Mouse (Mus musculus) liver, postnatal 0 days (tissue): ENCODE results near the gene Tmem151b. TPM values are rescaled to one million over a fixed set of nuclear protein-coding genes. Genes with fewer than 3 reads are reported as not detected.
A peak's percentile ranks its signal among the peaks of the same experiment; 100 is the strongest.

ENCODE experiments used
- ATAC-seq: fragments of 200-750 bp; cut with Nextera tagmentation; 2 replicates; pipeline ENCODE4 v1.8.0; 2017; ENCODE audit warnings: mild to moderate bottlenecking, moderate library complexity
- DNase-seq: peaks from one replicate; pipeline ENCODE4 v3.0.0-alpha.2; 2016
- H3K27ac ChIP-seq: fragments of 300-500 bp; sonication (generic); 2 replicates; pipeline ENCODE4 v1.5.1; 2014; ENCODE audit warnings: antibody characterized with exemption, moderate library complexity, mild to moderate bottlenecking, low read depth
- H3K27me3 ChIP-seq: fragments of 300-500 bp; sonication (generic); 2 replicates; pipeline ENCODE4 v1.6.1; 2014; ENCODE audit warnings: low read length, control low read depth, mixed read lengths; ENCODE audit not compliant: insufficient read depth
- H3K36me3 ChIP-seq: fragments of 300-500 bp; sonication (generic); replicated peaks from 2 replicates; pipeline ENCODE4 v1.6.1; 2014; ENCODE audit warnings: mild to moderate bottlenecking, control low read depth, low read length, moderate library complexity, mixed read lengths; ENCODE audit not compliant: insufficient read depth
- H3K4me1 ChIP-seq: fragments of 300-500 bp; sonication (generic); 2 replicates; pipeline ENCODE4 v1.6.1; 2014; ENCODE audit warnings: antibody characterized with exemption, mild to moderate bottlenecking, control low read depth; ENCODE audit not compliant: insufficient read depth
- H3K4me2 ChIP-seq: fragments of 300-500 bp; sonication (generic); 2 replicates; pipeline ENCODE4 v1.6.1; 2014; ENCODE audit warnings: low read depth, mild to moderate bottlenecking, low read length, moderate library complexity, mixed read lengths
- H3K4me3 ChIP-seq: fragments of 300-500 bp; sonication (generic); 2 replicates; pipeline ENCODE4 v1.5.1; 2014; ENCODE audit warnings: low read depth, low read length
- H3K9ac ChIP-seq: fragments of 300-500 bp; sonication (generic); replicated peaks from 2 replicates; pipeline ENCODE4 v1.6.1; 2014; ENCODE audit warnings: mild to moderate bottlenecking, moderate library complexity
- H3K9me3 ChIP-seq: fragments of 300-500 bp; sonication (generic); 2 replicates; pipeline ENCODE4 v1.6.1; 2016; ENCODE audit warnings: mild to moderate bottlenecking, control low read depth, low read length, mixed read lengths
- CTCF ChIP-seq: sonication (generic); IDR thresholded peaks from 2 replicates; pipeline ENCODE4 v1.5.1; 2016; ENCODE audit warnings: antibody characterized with exemption, low read depth
- EP300 ChIP-seq: IDR thresholded peaks from 2 replicates; pipeline ENCODE4 v1.6.1; 2016; ENCODE audit warnings: antibody characterized with exemption, low read depth, mild to moderate bottlenecking
- WGBS: fragments of 180-500 bp; shearing (Covaris S2); extraction: QIAGEN DNeasy Blood & Tissue Kit; methylation state at CpG from one replicate; pipeline ENCODE4 v1.1.7; 2014; ENCODE audit not compliant: insufficient replicate concordance; 5-methylcytosine and 5-hydroxymethylcytosine counted together
- polyA plus RNA-seq: library from polyadenylated mRNA; unstranded; fragments of >200 nt; fragmentation: Nextera tagmentation; extraction: Ambion mirVana; gene quantifications from 2 replicates; pipeline ENCODE4 v1.2.1, GENCODE M21; 2015

The Tmem151b gene
- polyA plus RNA-seq, 1 experiment from 2014 or later: 0.19 TPM

DNA sequence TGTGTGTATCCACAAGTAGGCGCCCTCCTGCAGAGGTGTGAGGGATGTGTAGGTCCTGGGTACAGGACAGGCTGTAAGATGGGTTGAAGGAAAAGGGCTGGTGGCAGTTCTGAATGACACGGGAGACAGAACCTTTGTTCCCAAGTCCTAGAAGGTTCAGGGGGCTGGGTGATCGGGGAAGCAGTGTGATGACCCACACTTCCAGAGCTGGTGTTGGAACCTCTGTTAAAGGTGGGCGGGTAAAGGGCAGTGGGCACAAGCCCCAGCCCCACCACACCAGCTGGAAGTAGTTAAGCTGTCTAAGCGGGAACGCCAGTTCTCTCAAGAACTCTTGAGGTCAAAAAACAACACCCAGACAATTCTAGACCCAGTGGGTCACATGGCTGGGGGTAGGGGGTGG is 40.9 kb upstream of the Tmem151b start:
- ATAC-seq (no peak), DNase-seq (no peak)
- Histone ChIP-seq H3K36me3 (peaks cover 57% of the 10 kb centered on the region), H3K4me2 (no peak overlapping the region), H3K9me3 (no peaks in the 10 kb centered on the region), H3K27ac (no peak overlapping the region), H3K4me1 (peaks cover 53% of the 10 kb centered on the region), H3K27me3 (no peaks in the 10 kb centered on the region), H3K4me3 (no peak overlapping the region), H3K9ac (no peak overlapping the region)
- 86% methylated on average over 6 of the region's 6 CpGs for WGBS
- TF ChIP-seq CTCF: no peak
- no peak for TF ChIP-seq EP300

- DNase-seq (no peak), ATAC-seq (peak; percentile 28)
- Histone ChIP-seq H3K36me3 (peaks cover 61% of the 10 kb centered on the region), H3K4me2 (no peak overlapping the region), H3K9me3 (no peaks in the 10 kb centered on the region), H3K27me3 (no peaks in the 10 kb centered on the region), H3K27ac (no peak overlapping the region), H3K4me1 (peaks cover 55% of the 10 kb centered on the region), H3K9ac (no peak overlapping the region), H3K4me3 (no peak overlapping the region)
- 79% methylated on average over 8 of the region's 8 CpGs for WGBS
- TF ChIP-seq EP300 (no peak), CTCF (no peak)
These were observed 40.4 kb upstream of the Tmem151b start for GRCm38 (mm10) chr17:45589844-45590243.

- Histone ChIP-seq H3K27ac (no peak overlapping the region), H3K36me3 (peaks cover 61% of the 10 kb centered on the region), H3K9ac (no peak overlapping the region), H3K4me2 (no peak overlapping the region), H3K9me3 (no peaks in the 10 kb centered on the region), H3K4me3 (no peak overlapping the region), H3K4me1 (peaks cover 55% of the 10 kb centered on the region), H3K27me3 (no peaks in the 10 kb centered on the region)
- ATAC-seq (no peak), DNase-seq (no peak)
- TF ChIP-seq CTCF: no peak
- no peak for TF ChIP-seq EP300
- 97% methylated on average over 7 of the region's 7 CpGs for WGBS
These were observed 39.8 kb upstream of the Tmem151b start for GRCm38 (mm10) chr17:45589236-45589635.

GRCm38 (mm10) chr17:45588370-45588769 is 38.9 kb upstream of the Tmem151b start:
- Histone ChIP-seq H3K36me3 (peaks cover 61% of the 10 kb centered on the region), H3K9me3 (no peaks in the 10 kb centered on the region), H3K4me2 (no peak overlapping the region), H3K27ac (no peak overlapping the region), H3K9ac (no peak overlapping the region), H3K4me1 (peaks cover 57% of the 10 kb centered on the region), H3K4me3 (no peak overlapping the region), H3K27me3 (no peaks in the 10 kb centered on the region)
- TF ChIP-seq EP300: no peak
- TF ChIP-seq CTCF: no peak
- no peak for ATAC-seq
- DNase-seq: no peak
- 90% methylated on average over 7 of the region's 7 CpGs for WGBS

DNA sequence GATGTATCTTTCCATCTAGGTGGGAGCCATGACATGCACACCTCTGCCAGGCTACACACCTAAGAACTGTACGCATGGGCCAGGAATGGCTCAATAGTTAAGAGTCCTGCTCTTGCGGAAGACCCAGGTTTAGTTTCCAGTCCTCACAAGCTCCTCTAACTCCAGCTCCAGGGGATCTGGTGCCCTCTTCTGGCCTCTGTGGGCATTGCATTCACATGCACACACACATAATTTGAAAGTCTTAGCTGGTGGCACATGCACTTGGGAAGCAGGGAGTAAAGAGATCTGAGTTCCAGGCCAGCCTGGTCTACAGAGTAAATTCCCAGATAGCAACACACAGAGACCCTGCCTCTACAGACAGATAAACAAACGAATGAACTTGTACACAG is 37.0 kb upstream of the Tmem151b start:
- H3K4me1 ChIP-seq: peaks cover 52% of the 10 kb centered on the region
- no peak for TF ChIP-seq EP300
- peak; percentile 77 for TF ChIP-seq CTCF
- no peaks in the 10 kb centered on the region for H3K9me3 ChIP-seq
- H3K36me3 ChIP-seq: peaks cover 57% of the 10 kb centered on the region
- ATAC-seq: no peak
- no peak overlapping the region for H3K4me2 ChIP-seq
- H3K27ac ChIP-seq: peak overlapping the region; percentile 74; the same call in 1 of the 2 replicates
- H3K9ac ChIP-seq: no peak overlapping the region
- peak; percentile 65 for DNase-seq
- 91% methylated on average over 3 of the region's 3 CpGs for WGBS
- H3K27me3 ChIP-seq: no peaks in the 10 kb centered on the region
- no peak overlapping the region for H3K4me3 ChIP-seq

DNA sequence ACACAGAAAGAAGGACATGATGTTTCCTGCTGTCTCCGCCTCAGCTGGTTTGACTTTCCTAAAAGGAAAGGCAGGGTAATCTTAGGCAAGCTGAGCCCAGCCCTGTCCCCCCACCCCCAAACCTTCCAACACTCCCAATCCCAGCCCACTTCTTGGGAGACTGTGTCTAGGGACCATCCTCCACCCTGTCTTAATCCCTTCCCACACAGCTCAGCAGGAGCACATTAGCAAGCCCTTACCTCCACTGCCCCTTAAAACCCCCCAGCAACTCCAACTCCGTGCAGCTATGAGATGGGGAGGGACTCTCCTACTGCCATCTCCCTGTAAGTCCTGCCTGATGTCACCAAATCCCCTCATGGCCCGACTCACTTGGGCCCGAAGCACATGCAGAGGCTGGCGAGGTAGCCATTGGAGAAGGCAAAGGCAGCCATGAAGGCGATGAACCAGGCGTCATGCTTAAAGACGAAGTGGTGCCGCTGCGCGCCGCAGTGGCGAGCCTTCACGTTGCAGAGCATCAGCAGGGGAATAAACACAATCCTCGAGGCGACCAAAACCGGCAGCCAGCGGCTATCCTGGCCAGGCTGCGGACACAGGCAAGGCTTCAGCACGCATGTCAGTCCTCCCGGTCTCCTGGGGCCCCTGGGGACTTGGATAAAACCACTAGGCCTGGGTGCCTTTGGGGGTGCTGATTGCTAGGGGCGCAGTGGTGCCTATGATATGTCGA is 36.4 kb upstream of the Tmem151b start:
- TF ChIP-seq EP300 (no peak), CTCF (no peak)
- Histone ChIP-seq H3K9ac (no peak overlapping the region), H3K27me3 (no peaks in the 10 kb centered on the region), H3K4me3 (no peak overlapping the region), H3K4me1 (peaks cover 55% of the 10 kb centered on the region), H3K4me2 (no peak overlapping the region), H3K27ac (peak overlapping the region; percentile 74), H3K9me3 (no peaks in the 10 kb centered on the region), H3K36me3 (peaks cover 53% of the 10 kb centered on the region)
- ATAC-seq (no peak), DNase-seq (no peak)
- WGBS: 77% methylated on average over 23 of the region's 23 CpGs
